Mouse (Mus musculus): Measurements from ENCODE around the gene Nadsyn1.

DNA sequence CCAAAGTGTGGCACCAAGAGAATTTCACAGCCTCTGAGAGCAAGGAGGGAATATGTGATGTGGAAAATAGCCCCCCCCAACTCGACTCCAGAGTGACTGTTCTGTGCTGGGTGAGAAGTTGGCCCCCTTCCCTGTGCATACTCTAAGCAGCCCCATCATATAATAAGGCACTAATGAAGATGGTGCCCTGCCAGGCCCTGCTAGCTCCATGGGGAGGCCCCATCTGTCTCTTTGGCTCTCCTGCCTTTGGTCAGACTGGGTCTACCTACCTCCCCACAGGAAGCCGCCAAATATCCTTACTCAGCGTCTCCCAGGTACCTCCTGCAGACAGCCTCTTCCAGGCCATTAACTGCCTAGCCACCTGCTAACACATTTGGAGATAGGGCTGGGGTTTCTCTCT lies 63.7 kb downstream of the Nadsyn1 start:
- TF ChIP-seq CTCF (IDR thresholded peaks at IDR 0.05; ENCODE audit: extremely low read depth, insufficient read depth, insufficient read length, insufficient replicate concordance) (no peak), POLR2A (IDR thresholded peaks at IDR 0.05; ENCODE audit: low read depth, low read length) (no peak)
